Mouse (Mus musculus) liver, embryonic 13.5 days (tissue): Measurements from ENCODE around the gene Zfp69. TPM values are rescaled to one million over a fixed set of nuclear protein-coding genes. Genes with fewer than 3 reads are reported as not detected.

Experiments used
- ATAC-seq: fragments of 200-750 bp; cut with Nextera tagmentation; 2 replicates; pipeline ENCODE4 v1.8.0; 2017; ENCODE audit warnings: low read depth, mild to moderate bottlenecking, moderate number of reproducible peaks, moderate library complexity
- DNase-seq: peaks from one replicate; pipeline ENCODE4 v3.0.0; 2022
- H3K27ac ChIP-seq: fragments of 300-500 bp; sonication (generic); 2 replicates; pipeline ENCODE4 v1.5.1; 2015; ENCODE audit warnings: moderate library complexity, mild to moderate bottlenecking, inconsistent platforms
- H3K27me3 ChIP-seq: fragments of 300-500 bp; sonication (generic); 2 replicates; pipeline ENCODE4 v1.6.1; 2015; ENCODE audit warnings: mild to moderate bottlenecking, inconsistent platforms
- H3K36me3 ChIP-seq: fragments of 300-500 bp; sonication (generic); 2 replicates; pipeline ENCODE4 v1.6.1; 2015; ENCODE audit warnings: mild to moderate bottlenecking, inconsistent platforms
- H3K4me1 ChIP-seq: fragments of 300-500 bp; sonication (generic); replicated peaks from 2 replicates; pipeline ENCODE4 v1.6.1; 2015; ENCODE audit warnings: inconsistent platforms
- H3K4me2 ChIP-seq: fragments of 300-500 bp; sonication (generic); 2 replicates; pipeline ENCODE4 v1.6.1; 2015; ENCODE audit warnings: inconsistent platforms, mild to moderate bottlenecking, moderate library complexity
- H3K4me3 ChIP-seq: fragments of 300-500 bp; sonication (generic); replicated peaks from 2 replicates; pipeline ENCODE4 v1.5.1; 2015; ENCODE audit warnings: mild to moderate bottlenecking, inconsistent platforms
- H3K9ac ChIP-seq: fragments of 300-500 bp; sonication (generic); 2 replicates; pipeline ENCODE4 v1.6.1; 2015; ENCODE audit warnings: mild to moderate bottlenecking, inconsistent platforms
- H3K9me3 ChIP-seq: fragments of 300-500 bp; sonication (generic); replicated peaks from 2 replicates; pipeline ENCODE4 v1.6.1; 2016; ENCODE audit warnings: inconsistent platforms
- WGBS: fragments of 180-500 bp; shearing (Covaris S2); methylation state at CpG from one replicate; pipeline ENCODE4 v1.1.7; 2015; ENCODE audit not compliant: insufficient replicate concordance; 5-methylcytosine and 5-hydroxymethylcytosine counted together
- polyA plus RNA-seq: library from polyadenylated mRNA; unstranded; fragments of >200 nt; fragmentation: Nextera tagmentation; extraction: Ambion mirVana; gene quantifications from 2 replicates; pipeline ENCODE4 v1.2.1, GENCODE M21; 2015

Zfp69 gene
- polyA plus RNA-seq, 1 experiment from 2014 or later, result 2.0 TPM

GRCm38 (mm10) chr4:120925386-120925785 lies 26.1 kb downstream of the Zfp69 start:
- WGBS, result 12% methylated on average over 3 of the region's 3 CpGs
- Histone ChIP-seq H3K9me3 (peaks cover 2% of the 10 kb centered on the region; the same call in 1 of the 2 replicates), H3K9ac (peak overlapping the region; percentile 81), H3K36me3 (peaks cover 20% of the 10 kb centered on the region), H3K27me3 (no peaks in the 10 kb centered on the region), H3K27ac (peak overlapping the region; percentile 80), H3K4me3 (peak overlapping the region; percentile 74), H3K4me1 (peaks cover 25% of the 10 kb centered on the region), H3K4me2 (peak overlapping the region; percentile 84)
- peak; percentile 73 for ATAC-seq
- peak; percentile 29 for DNase-seq

DNA sequence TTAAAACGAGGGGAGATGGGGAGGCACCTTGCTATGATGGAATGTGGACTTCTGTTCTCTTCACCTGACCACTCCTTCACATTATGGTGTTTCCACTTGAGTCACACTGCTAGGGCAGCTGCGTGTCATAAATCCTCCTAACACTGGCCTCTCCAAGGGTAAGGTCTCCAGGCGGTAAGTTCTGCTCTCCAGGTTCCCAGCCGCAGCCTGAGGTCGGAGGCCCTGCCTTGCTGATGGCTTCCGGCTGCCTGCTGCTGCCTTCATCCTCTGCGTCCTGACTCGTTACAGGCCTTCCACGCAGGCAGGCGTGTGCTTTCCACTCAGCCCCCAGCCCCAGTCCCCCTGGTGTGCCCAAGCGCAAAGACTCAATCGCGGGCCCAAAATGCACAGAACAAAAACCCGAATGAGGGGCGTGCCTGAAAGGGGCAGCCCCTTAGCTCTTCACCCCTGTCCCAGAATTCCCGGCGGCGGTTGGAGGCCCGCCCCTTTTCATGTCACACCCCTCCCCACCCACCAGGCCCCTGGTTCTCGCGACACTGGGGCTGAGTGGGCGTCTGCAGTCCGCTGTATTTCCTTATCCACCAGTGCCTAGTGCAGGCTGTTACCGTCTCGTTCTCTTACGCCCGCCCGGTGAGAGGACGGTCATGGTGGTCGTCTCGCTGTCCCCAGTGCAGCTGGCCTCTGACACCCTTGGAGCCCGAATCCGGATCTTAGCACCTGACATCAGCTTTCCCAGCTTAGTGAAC lies 26.8 kb downstream of the Zfp69 start, which contains the start of gene Exo5:
Gene Exo5 (minus strand): TSS at position 464 of the 746 bp plus-strand sequence.
- no peaks in the 10 kb centered on the region for H3K27me3 ChIP-seq
- peak; percentile 91 for DNase-seq
- peak within 1 kb of the TSS; percentile 84 for H3K4me2 ChIP-seq
- peak within 1 kb of the TSS; percentile 74 for H3K4me3 ChIP-seq
- peak; percentile 99 for ATAC-seq
- peaks cover 25% of the 10 kb centered on the region for H3K4me1 ChIP-seq
- WGBS, result under 1% methylated on average over 33 of the region's 33 CpGs
- H3K9ac ChIP-seq, result peak within 1 kb of the TSS; percentile 81
- H3K9me3 ChIP-seq, result no peaks in the 10 kb centered on the region
- H3K36me3 ChIP-seq, result peaks cover 23% of the 10 kb centered on the region
- H3K27ac ChIP-seq, result peak within 1 kb of the TSS; percentile 80

GRCm38 (mm10) chr4:120921461-120921860 lies 30.0 kb downstream of the Zfp69 start:
- no peak overlapping the region for H3K4me2 ChIP-seq
- WGBS, result 79% methylated on average over 8 of the region's 8 CpGs
- no peaks in the 10 kb centered on the region for H3K9me3 ChIP-seq
- H3K4me1 ChIP-seq, result peaks cover 25% of the 10 kb centered on the region
- peaks cover 23% of the 10 kb centered on the region for H3K36me3 ChIP-seq
- H3K27me3 ChIP-seq, result no peaks in the 10 kb centered on the region
- H3K9ac ChIP-seq, result no peak overlapping the region
- H3K27ac ChIP-seq, result no peak overlapping the region
- DNase-seq (no peak), ATAC-seq (no peak)
- no peak overlapping the region for H3K4me3 ChIP-seq

GRCm38 (mm10) chr4:120914501-120914900 lies 37.0 kb downstream of the Zfp69 start:
- no peak overlapping the region for H3K4me3 ChIP-seq
- ATAC-seq (no peak), DNase-seq (no peak)
- no peaks in the 10 kb centered on the region for H3K9me3 ChIP-seq
- H3K4me2 ChIP-seq, result no peak overlapping the region
- WGBS, result 38% methylated on average over 4 of the region's 4 CpGs
- H3K36me3 ChIP-seq, result no peaks in the 10 kb centered on the region
- no peak overlapping the region for H3K9ac ChIP-seq
- peaks cover 4% of the 10 kb centered on the region; the same call in 1 of the 2 replicates for H3K4me1 ChIP-seq
- no peak overlapping the region for H3K27ac ChIP-seq
- H3K27me3 ChIP-seq, result 0 out of 2 replicates have a peak, but pooled peaks cover 3% of the 10 kb centered on the region

GRCm38 (mm10) chr4:120913861-120914260 lies 37.6 kb downstream of the Zfp69 start:
- H3K4me1 ChIP-seq, result peaks cover 4% of the 10 kb centered on the region; the same call in 1 of the 2 replicates
- H3K27ac ChIP-seq, result no peak overlapping the region
- DNase-seq (no peak), ATAC-seq (no peak)
- H3K36me3 ChIP-seq, result no peaks in the 10 kb centered on the region
- 13% methylated on average over 1 of the region's 1 CpGs for WGBS
- 0 out of 2 replicates have a peak, but pooled peaks cover 3% of the 10 kb centered on the region for H3K27me3 ChIP-seq
- H3K4me2 ChIP-seq, result no peak overlapping the region
- H3K9me3 ChIP-seq, result no peaks in the 10 kb centered on the region
- no peak overlapping the region for H3K4me3 ChIP-seq
- no peak overlapping the region for H3K9ac ChIP-seq

DNA sequence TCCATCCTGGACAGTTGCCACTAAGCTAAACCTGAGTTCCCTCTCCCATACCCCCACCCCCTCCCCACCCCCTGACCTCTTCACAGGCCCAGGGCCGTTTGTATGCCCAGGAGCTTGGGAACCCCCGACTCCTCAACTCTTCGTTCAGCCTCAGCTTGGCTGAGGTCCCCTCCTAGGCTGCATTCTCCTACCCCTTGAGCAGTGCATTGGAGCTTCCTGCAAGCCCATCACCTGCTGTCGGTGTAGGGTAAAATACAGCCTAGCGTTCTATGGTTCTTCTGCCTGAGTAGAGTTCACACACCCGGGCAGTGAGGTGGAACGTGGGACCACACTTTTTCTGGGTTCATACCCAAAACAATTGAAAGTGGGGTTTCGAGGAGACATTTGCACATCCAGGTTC lies 38.1 kb downstream of the Zfp69 start:
- DNase-seq (no peak), ATAC-seq (no peak)

DNA sequence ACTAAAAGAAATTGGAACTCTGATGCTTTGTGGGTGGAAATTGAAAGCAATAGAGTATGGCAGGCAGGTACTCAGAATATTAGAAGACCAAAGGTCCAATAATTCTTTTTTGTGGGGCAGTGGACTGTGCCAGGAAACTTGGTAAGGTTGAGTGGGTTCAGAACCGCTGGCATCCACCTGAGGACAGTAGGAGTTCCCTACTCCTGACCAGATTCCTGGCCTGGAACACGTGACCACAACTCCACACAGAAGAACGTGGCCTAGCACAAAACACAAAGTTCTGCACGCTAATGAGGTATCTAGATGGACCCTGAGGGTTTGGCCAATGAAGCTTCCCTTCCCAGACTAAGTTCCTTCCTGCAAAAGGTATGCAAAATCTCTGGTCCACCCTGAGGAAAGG lies 38.6 kb downstream of the Zfp69 start:
- H3K36me3 ChIP-seq, result no peaks in the 10 kb centered on the region
- no peak for DNase-seq
- no peak overlapping the region for H3K27ac ChIP-seq
- no peaks in the 10 kb centered on the region for H3K9me3 ChIP-seq
- 54% methylated on average over 4 of the region's 4 CpGs for WGBS
- H3K4me2 ChIP-seq, result no peak overlapping the region
- H3K4me3 ChIP-seq, result no peak overlapping the region
- ATAC-seq, result no peak
- peaks cover 4% of the 10 kb centered on the region; the same call in 1 of the 2 replicates for H3K4me1 ChIP-seq
- 0 out of 2 replicates have a peak, but pooled peaks cover 3% of the 10 kb centered on the region for H3K27me3 ChIP-seq
- H3K9ac ChIP-seq, result no peak overlapping the region

More for the DNA sequence above, 38.1 kb downstream of the Zfp69 start:
- no peak overlapping the region for H3K4me2 ChIP-seq
- peaks cover 4% of the 10 kb centered on the region; the same call in 1 of the 2 replicates for H3K4me1 ChIP-seq
- H3K4me3 ChIP-seq, result no peak overlapping the region
- 57% methylated on average over 8 of the region's 8 CpGs for WGBS
- H3K27me3 ChIP-seq, result 0 out of 2 replicates have a peak, but pooled peaks cover 3% of the 10 kb centered on the region
- no peaks in the 10 kb centered on the region for H3K9me3 ChIP-seq
- H3K27ac ChIP-seq, result no peak overlapping the region
- H3K9ac ChIP-seq, result no peak overlapping the region
- no peaks in the 10 kb centered on the region for H3K36me3 ChIP-seq

- H3K36me3 ChIP-seq, result no peaks in the 10 kb centered on the region
- H3K4me2 ChIP-seq, result no peak overlapping the region
- H3K9me3 ChIP-seq, result no peaks in the 10 kb centered on the region
- H3K9ac ChIP-seq, result no peak overlapping the region
- H3K27ac ChIP-seq, result no peak overlapping the region
- no peak for DNase-seq
- 70% methylated on average over 6 of the region's 6 CpGs for WGBS
- peaks cover 4% of the 10 kb centered on the region; the same call in 1 of the 2 replicates for H3K4me1 ChIP-seq
- H3K27me3 ChIP-seq, result 0 out of 2 replicates have a peak, but pooled peaks cover 3% of the 10 kb centered on the region
- ATAC-seq, result no peak
- no peak overlapping the region for H3K4me3 ChIP-seq
Measured at GRCm38 (mm10) chr4:120911086-120911485, 40.4 kb downstream of the Zfp69 start.

GRCm38 (mm10) chr4:120909558-120910150 lies 41.8 kb downstream of the Zfp69 start:
- peaks cover 4% of the 10 kb centered on the region; the same call in 1 of the 2 replicates for H3K4me1 ChIP-seq
- no peaks in the 10 kb centered on the region for H3K27me3 ChIP-seq
- no peak overlapping the region for H3K9ac ChIP-seq
- H3K9me3 ChIP-seq, result no peaks in the 10 kb centered on the region
- H3K4me3 ChIP-seq, result no peak overlapping the region
- no peaks in the 10 kb centered on the region for H3K36me3 ChIP-seq
- no peak; the same call in 1 of the 2 replicates for ATAC-seq
- no peak overlapping the region for H3K27ac ChIP-seq
- 27% methylated on average over 15 of the region's 15 CpGs for WGBS
- peak overlapping the region; percentile 33; the same call in 1 of the 2 replicates for H3K4me2 ChIP-seq
- peak; percentile 40 for DNase-seq

DNA sequence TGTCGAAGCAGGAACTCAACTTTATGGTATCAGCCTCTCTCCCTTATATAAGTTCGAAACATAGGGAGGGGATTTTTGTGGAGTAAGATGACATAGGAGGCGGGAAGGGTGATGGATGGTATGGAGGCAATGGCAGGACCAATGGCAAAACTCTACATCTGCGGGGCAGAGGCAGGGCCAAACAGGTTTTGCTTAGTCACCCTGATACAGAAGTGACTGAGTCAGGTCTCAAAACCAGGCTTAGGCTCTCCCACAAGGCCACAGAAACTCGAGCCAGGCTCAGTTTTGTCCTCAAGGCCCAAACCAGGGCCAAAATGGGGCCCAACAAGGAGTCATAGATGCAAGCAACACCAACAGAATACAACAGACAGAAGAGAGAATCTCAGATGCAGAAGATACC lies 45.9 kb downstream of the Zfp69 start:
- Histone ChIP-seq H3K9me3 (no peaks in the 10 kb centered on the region), H3K4me2 (no peak overlapping the region), H3K9ac (no peak overlapping the region), H3K27ac (no peak overlapping the region), H3K36me3 (no peaks in the 10 kb centered on the region), H3K4me1 (no peaks in the 10 kb centered on the region), H3K27me3 (no peaks in the 10 kb centered on the region), H3K4me3 (no peak overlapping the region)
- no peak for DNase-seq
- ATAC-seq, result no peak
- 53% methylated on average over 5 of the region's 5 CpGs for WGBS

DNA sequence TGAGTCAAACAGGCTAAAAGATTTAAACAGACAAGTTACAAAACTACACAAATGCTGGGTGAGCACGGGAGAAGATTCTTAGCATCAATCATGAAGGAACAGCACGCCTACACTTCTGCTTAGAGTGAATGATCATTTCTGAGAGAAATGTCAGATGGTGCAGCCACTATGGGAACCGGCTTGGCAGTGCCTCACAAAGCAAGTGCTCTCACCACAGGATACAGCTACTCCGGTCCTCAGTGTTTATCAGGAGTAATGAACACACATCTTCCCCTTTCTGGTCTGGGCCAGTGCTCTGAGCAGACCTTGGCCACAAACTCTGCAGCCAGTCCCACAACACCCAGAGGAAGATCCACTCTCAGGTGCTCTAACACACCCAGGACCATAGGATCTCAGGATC lies 47.0 kb downstream of the Zfp69 start:
- 21% methylated on average over 4 of the region's 4 CpGs for WGBS

More for the DNA sequence above, 47.0 kb downstream of the Zfp69 start:
- Histone ChIP-seq H3K9me3 (no peaks in the 10 kb centered on the region), H3K27me3 (no peaks in the 10 kb centered on the region), H3K9ac (no peak overlapping the region), H3K4me2 (no peak overlapping the region), H3K36me3 (no peaks in the 10 kb centered on the region), H3K4me1 (no peaks in the 10 kb centered on the region), H3K27ac (no peak overlapping the region), H3K4me3 (no peak overlapping the region)
- ATAC-seq (no peak), DNase-seq (no peak)
